Mouse (Mus musculus) forebrain, embryonic 14.5 days (tissue): ENCODE results near the gene Calhm6. TPM values are rescaled to one million over a fixed set of nuclear protein-coding genes. Genes with fewer than 3 reads are reported as not detected.

Experiments used
- ATAC-seq: fragments of 200-750 bp; cut with Nextera tagmentation; 2 replicates; pipeline ENCODE4 v1.8.0; 2017; ENCODE audit warnings: mild to moderate bottlenecking, moderate library complexity
- DNase-seq: peaks from one replicate; pipeline ENCODE4 v3.0.0-alpha.2; 2015; ENCODE audit warnings: low spot score
- H3K27ac ChIP-seq: fragments of 300-500 bp; sonication (generic); 2 replicates; pipeline ENCODE4 v1.5.1; 2014; ENCODE audit warnings: low read depth, mild to moderate bottlenecking, control low read depth, low read length, moderate library complexity
- H3K27me3 ChIP-seq: fragments of 300-500 bp; sonication (generic); replicated peaks from 2 replicates; pipeline ENCODE4 v1.6.1; 2014; ENCODE audit warnings: low read length, control low read depth, mixed read lengths; ENCODE audit not compliant: control insufficient read depth, insufficient read depth
- H3K36me3 ChIP-seq: fragments of 300-500 bp; sonication (generic); 2 replicates; pipeline ENCODE4 v1.6.1; 2014; ENCODE audit warnings: low read length, control low read depth; ENCODE audit not compliant: control insufficient read depth, insufficient read depth
- H3K4me1 ChIP-seq: fragments of 300-500 bp; sonication (generic); 2 replicates; pipeline ENCODE4 v1.6.1; 2014; ENCODE audit warnings: antibody characterized with exemption, low read length, control low read depth; ENCODE audit not compliant: control insufficient read depth, insufficient read depth
- H3K4me2 ChIP-seq: fragments of 300-500 bp; sonication (generic); 2 replicates; pipeline ENCODE4 v1.6.1; 2014; ENCODE audit warnings: mild to moderate bottlenecking, control low read depth, low read length
- H3K4me3 ChIP-seq: fragments of 300-500 bp; sonication (generic); 2 replicates; pipeline ENCODE4 v1.5.1; 2014; ENCODE audit warnings: low read depth, low read length, control low read depth
- H3K9ac ChIP-seq: fragments of 300-500 bp; sonication (generic); 2 replicates; pipeline ENCODE4 v1.6.1; 2014; ENCODE audit warnings: mild to moderate bottlenecking, low read length, control low read depth, moderate library complexity
- H3K9me3 ChIP-seq: fragments of 300-500 bp; sonication (generic); replicated peaks from 2 replicates; pipeline ENCODE4 v1.6.1; 2016; ENCODE audit warnings: low read length, control low read depth, mixed read lengths; ENCODE audit not compliant: control insufficient read depth
- WGBS: fragments of 180-500 bp; shearing (Covaris S2); extraction: QIAGEN DNeasy Blood & Tissue Kit; methylation state at CpG from one replicate; pipeline ENCODE4 v1.1.7; 2014; 5-methylcytosine and 5-hydroxymethylcytosine counted together
- polyA plus RNA-seq: library from polyadenylated mRNA; unstranded; fragments of >200 nt; fragmentation: Nextera tagmentation; extraction: Ambion mirVana; gene quantifications from 2 replicates; pipeline ENCODE4 v1.2.1, GENCODE M21; 2014

The Calhm6 gene
- polyA plus RNA-seq, 1 experiment from 2014 or later, result 0.27 TPM

- Histone ChIP-seq H3K9ac (no peak overlapping the region), H3K4me3 (no peak overlapping the region), H3K9me3 (no peaks in the 10 kb centered on the region), H3K27ac (no peak overlapping the region), H3K4me2 (no peak overlapping the region), H3K36me3 (no peaks in the 10 kb centered on the region), H3K4me1 (no peaks in the 10 kb centered on the region), H3K27me3 (no peaks in the 10 kb centered on the region)
- ATAC-seq (no peak), DNase-seq (no peak)
Measured at GRCm38 (mm10) chr10:34117770-34118169, 10.0 kb downstream of the Calhm6 start.

- H3K4me2 ChIP-seq, result no peak overlapping the region
- H3K27ac ChIP-seq, result no peak overlapping the region
- DNase-seq, result no peak
- no peak overlapping the region for H3K4me3 ChIP-seq
- ATAC-seq, result no peak
- H3K9ac ChIP-seq, result no peak overlapping the region
- WGBS, result 72% methylated on average over 3 of the region's 3 CpGs
- no peaks in the 10 kb centered on the region for H3K27me3 ChIP-seq
- no peaks in the 10 kb centered on the region for H3K4me1 ChIP-seq
- H3K9me3 ChIP-seq, result no peaks in the 10 kb centered on the region
- no peaks in the 10 kb centered on the region for H3K36me3 ChIP-seq
Measured at GRCm38 (mm10) chr10:34117131-34117530, 10.7 kb downstream of the Calhm6 start.

GRCm38 (mm10) chr10:34111964-34112738 lies 15.6 kb downstream of the Calhm6 start:
- Histone ChIP-seq H3K36me3 (no peaks in the 10 kb centered on the region), H3K27me3 (no peaks in the 10 kb centered on the region), H3K27ac (no peak overlapping the region), H3K9ac (no peak overlapping the region), H3K4me2 (no peak overlapping the region), H3K9me3 (no peaks in the 10 kb centered on the region), H3K4me3 (no peak overlapping the region), H3K4me1 (no peaks in the 10 kb centered on the region)
- 92% methylated on average over 4 of the region's 4 CpGs for WGBS
- DNase-seq (no peak), ATAC-seq (no peak)

DNA sequence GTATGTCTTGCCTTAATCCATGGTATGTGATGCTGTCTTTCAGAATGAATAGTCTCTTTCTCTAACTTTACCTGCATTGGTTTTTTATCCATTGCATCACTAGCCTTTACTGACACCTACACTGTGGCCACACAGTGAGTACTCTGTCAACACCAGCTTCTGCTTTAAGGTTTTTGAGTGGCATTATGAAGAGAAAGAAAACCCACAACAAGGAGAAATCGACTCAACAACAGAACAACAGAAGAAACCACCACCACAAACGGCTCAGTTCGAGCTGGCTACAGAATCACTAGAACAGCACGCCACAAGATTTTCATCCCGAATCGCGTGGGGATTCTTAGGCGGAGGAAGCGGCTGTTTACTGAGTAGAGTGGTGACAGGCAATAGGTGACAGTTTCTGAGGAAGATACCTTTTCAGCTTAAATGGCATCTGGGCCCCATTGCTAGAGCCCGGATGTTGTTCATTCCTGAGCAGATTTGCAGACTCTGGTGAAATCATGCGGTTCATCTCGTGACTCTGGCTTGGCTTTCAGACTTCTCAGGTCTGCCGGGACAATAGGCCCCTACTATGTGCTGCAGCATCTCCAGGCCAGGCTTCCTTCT lies 16.8 kb downstream of the Calhm6 start:
- no peak for ATAC-seq

DNA sequence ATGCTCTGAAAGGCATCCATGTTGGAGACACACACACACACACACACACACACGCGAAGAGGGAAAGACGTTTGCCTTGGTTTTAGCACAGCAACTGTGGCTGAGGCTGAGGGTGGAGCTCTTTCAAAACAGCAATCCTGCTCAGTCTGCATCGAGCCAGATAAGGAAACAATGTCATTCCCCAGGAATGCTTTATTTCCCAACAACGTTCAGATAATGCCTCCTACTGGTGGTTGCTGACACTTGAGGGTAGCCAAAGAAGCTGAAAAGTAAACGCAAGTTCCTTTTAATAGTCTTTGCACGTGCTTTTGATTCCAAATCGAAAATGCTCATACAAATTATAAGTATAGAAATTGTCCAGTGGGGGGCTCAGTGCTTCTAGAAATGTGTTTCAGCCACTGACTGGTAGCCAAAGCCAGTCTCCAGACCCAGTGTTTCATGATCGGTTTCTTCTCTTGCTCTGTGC lies 31.3 kb downstream of the Calhm6 start, which contains the start of gene Calhm5:
TSS of gene Calhm5 (minus strand) at position 102 of the 466 bp plus-strand sequence.
- Histone ChIP-seq H3K4me3 (no peak within 1 kb of the TSS), H3K27ac (no peak within 1 kb of the TSS)
- peak; percentile 59 for DNase-seq

More for the DNA sequence above, 16.8 kb downstream of the Calhm6 start:
- no peaks in the 10 kb centered on the region for H3K9me3 ChIP-seq
- 88% methylated on average over 13 of the region's 13 CpGs for WGBS
- no peak overlapping the region for H3K4me2 ChIP-seq
- no peak overlapping the region for H3K27ac ChIP-seq
- no peak overlapping the region for H3K4me3 ChIP-seq
- no peak overlapping the region for H3K9ac ChIP-seq
- H3K4me1 ChIP-seq, result no peaks in the 10 kb centered on the region
- H3K36me3 ChIP-seq, result no peaks in the 10 kb centered on the region
- no peak for DNase-seq
- H3K27me3 ChIP-seq, result no peaks in the 10 kb centered on the region

GRCm38 (mm10) chr10:34095964-34096363 lies 31.8 kb downstream of the Calhm6 start:
- no peak overlapping the region for H3K27ac ChIP-seq
- ATAC-seq, result peak; percentile 18; the same call in 1 of the 2 replicates

More for the DNA sequence above, 31.3 kb downstream of the Calhm6 start, which contains the start of gene Calhm5:
- peak within 1 kb of the TSS; percentile 36 for H3K4me2 ChIP-seq
- WGBS, result 23% methylated on average over 9 of the region's 9 CpGs
- no peaks in the 10 kb centered on the region for H3K9me3 ChIP-seq
- no peaks in the 10 kb centered on the region for H3K27me3 ChIP-seq
- H3K4me1 ChIP-seq, result no peaks in the 10 kb centered on the region
- H3K9ac ChIP-seq, result no peak within 1 kb of the TSS
- no peaks in the 10 kb centered on the region for H3K36me3 ChIP-seq
- peak; percentile 57; the same call in 1 of the 2 replicates for ATAC-seq

DNA sequence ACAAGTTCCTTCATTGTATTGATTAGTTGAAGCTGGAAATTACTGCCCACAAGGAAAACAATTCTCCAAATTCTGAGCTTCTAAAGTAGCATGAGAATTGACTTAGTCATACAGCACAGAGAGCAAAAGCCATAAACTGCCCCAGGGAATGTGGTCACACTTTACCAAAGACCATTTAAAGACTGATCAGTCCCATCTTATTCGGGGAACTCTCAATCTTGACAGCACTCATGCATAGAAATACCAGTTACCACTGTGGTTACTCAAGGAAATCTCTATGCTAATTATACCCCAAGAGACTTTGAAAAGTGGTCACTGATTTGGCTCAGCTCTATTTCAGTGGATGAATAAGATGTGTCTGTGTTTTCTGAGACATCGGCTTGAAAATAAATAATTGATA lies 32.6 kb downstream of the Calhm6 start:
- Histone ChIP-seq H3K4me2 (no peak overlapping the region), H3K9me3 (no peaks in the 10 kb centered on the region), H3K4me3 (no peak overlapping the region), H3K4me1 (no peaks in the 10 kb centered on the region), H3K9ac (no peak overlapping the region), H3K27me3 (no peaks in the 10 kb centered on the region), H3K36me3 (no peaks in the 10 kb centered on the region), H3K27ac (no peak overlapping the region)
- ATAC-seq, result no peak
- WGBS, result 73% methylated on average over 2 of the region's 2 CpGs
- DNase-seq, result no peak

More at GRCm38 (mm10) chr10:34095964-34096363, 31.8 kb downstream of the Calhm6 start:
- Histone ChIP-seq H3K4me1 (no peaks in the 10 kb centered on the region), H3K27me3 (no peaks in the 10 kb centered on the region), H3K9ac (no peak overlapping the region), H3K4me2 (peak overlapping the region; percentile 36), H3K36me3 (no peaks in the 10 kb centered on the region), H3K9me3 (no peaks in the 10 kb centered on the region), H3K4me3 (no peak overlapping the region)
- no peak for DNase-seq
- 64% methylated on average over 12 of the region's 12 CpGs for WGBS

DNA sequence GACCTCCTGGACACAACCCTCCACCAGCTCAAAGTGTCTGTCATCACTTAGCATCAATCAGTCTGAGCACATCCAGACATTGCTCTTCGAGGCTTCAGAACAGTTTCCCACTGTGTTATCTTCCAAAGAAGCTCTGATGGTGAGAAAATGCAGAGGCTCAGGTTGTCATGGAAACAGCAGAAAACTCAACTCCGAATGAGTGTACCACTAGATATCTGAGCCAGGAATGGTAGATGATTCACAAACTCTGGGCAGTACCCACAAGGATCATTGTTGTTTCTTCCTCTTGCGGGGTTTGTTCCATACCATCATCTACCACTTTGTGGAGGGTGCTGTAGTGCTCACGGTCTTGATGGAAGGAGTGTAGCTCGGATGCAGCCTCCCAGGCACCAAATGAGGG lies 35.9 kb downstream of the Calhm6 start:
- H3K9me3 ChIP-seq, result no peaks in the 10 kb centered on the region
- no peaks in the 10 kb centered on the region for H3K27me3 ChIP-seq
- H3K4me1 ChIP-seq, result no peaks in the 10 kb centered on the region
- DNase-seq, result peak; percentile 30
- no peak overlapping the region for H3K9ac ChIP-seq
- 78% methylated on average over 5 of the region's 5 CpGs for WGBS
- H3K4me3 ChIP-seq, result no peak overlapping the region
- no peaks in the 10 kb centered on the region for H3K36me3 ChIP-seq
- ATAC-seq, result peak; percentile 26; the same call in 1 of the 2 replicates
- H3K4me2 ChIP-seq, result no peak overlapping the region
- H3K27ac ChIP-seq, result no peak overlapping the region

DNA sequence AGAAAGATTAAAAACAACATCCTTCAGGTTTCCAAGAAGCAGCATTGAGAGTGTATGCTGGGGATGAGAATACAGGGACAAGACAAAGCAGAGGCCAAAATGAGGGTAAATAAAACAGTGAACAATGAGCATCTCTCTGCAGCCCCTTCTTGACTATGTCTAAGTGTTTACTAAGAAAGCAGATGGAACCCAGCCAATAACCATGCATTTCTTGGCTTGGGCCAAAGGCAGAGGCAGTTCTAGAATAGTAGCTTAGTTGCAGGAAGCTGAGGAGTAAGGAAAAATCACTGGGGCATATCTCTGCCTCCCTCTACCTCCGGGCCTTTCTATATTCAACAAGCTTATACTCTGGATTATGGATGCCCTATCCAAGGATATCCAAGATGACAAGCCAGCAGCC lies 37.3 kb downstream of the Calhm6 start:
- ATAC-seq, result no peak
- Histone ChIP-seq H3K4me1 (no peaks in the 10 kb centered on the region), H3K9me3 (no peaks in the 10 kb centered on the region), H3K36me3 (no peaks in the 10 kb centered on the region), H3K4me2 (no peak overlapping the region), H3K27ac (no peak overlapping the region), H3K4me3 (no peak overlapping the region), H3K9ac (no peak overlapping the region), H3K27me3 (no peaks in the 10 kb centered on the region)
- DNase-seq, result peak; percentile 29
- WGBS, result 83% methylated on average over 1 of the region's 1 CpGs
